Mouse (Mus musculus): ENCODE results near the gene Rab3a. TPM values are rescaled to one million over a fixed set of nuclear protein-coding genes. Genes with fewer than 3 reads are reported as not detected.

The Rab3a gene
- polyA plus RNA-seq, 1 experiment from 2014 or later = 18.9 TPM

- WGBS = 77% methylated on average over 3 of the region's 3 CpGs
- H3K36me3 ChIP-seq (ENCODE audit: control insufficient read depth, insufficient read depth, low read length) = peaks cover 8% of the 10 kb centered on the region
- H3K27ac ChIP-seq (replicated peaks) = no peak overlapping the region
- TF ChIP-seq EP300 (optimal IDR thresholded peaks at IDR 0.05) (no peak), CTCF (IDR thresholded peaks at IDR 0.05; ENCODE audit: low read depth) (no peak)
- no peaks in the 10 kb centered on the region for H3K27me3 ChIP-seq (ENCODE audit: control insufficient read depth, insufficient read depth, low read length)
- no peak overlapping the region for H3K4me3 ChIP-seq (ENCODE audit: low read depth, low read length)
- H3K9me3 ChIP-seq (ENCODE audit: control insufficient read depth, low read length) = no peaks in the 10 kb centered on the region
- no peak for ATAC-seq (ENCODE audit: low FRiP score, low TSS enrichment)
- H3K4me2 ChIP-seq (replicated peaks; ENCODE audit: low read depth) = no peak overlapping the region
- H3K4me1 ChIP-seq (replicated peaks; ENCODE audit: control insufficient read depth, insufficient read depth) = peaks cover 4% of the 10 kb centered on the region; the same call in 1 of the 2 replicates
- H3K9ac ChIP-seq (ENCODE audit: low read length) = 0 out of 2 replicates have a peak overlapping the region, but pooled peaks have one; percentile 4
- DNase-seq (ENCODE audit: low spot score) = no peak
Measured at GRCm38 (mm10) chr8:70787051-70787445, 32.6 kb downstream of the Rab3a start.

DNA sequence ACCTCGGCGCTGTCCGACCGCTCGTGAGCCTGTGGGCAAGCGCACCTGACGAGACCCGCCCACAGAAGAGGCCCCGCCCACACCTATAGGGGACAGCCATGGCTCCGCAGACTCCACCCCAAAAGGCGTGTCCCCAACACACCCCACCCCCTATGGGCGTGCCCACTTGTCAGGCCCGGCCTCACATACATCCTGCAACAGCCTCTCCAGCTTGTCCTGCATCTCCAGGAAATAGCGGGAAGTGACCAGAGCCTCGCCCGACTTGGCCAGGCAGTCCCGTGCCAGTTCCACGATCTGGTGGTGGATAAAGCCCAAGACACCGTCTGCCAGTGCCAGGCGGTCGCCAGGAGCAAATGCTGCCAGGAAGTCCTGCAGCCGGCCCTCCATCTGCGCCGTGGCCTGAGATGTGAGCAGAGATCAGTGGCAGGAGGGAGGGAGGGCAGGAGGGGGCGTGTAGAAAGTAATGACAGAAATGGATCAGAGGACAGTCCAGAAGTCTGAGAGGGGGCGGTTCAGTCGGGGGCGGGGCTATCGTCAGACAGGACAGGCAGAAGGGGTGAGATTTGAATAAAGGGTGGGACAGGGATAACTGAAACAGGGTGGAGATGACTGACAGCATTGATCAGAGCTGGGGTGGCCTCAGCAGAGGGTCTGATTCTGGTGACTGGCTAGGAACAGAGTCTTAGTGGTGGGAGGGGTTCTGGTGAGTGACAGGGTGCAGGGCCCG, 33.6 kb downstream of the Rab3a start:
- no peak overlapping the region for H3K4me3 ChIP-seq (ENCODE audit: low read depth, low read length)
- peak; percentile 35 for ATAC-seq (ENCODE audit: low FRiP score, low TSS enrichment)
- H3K9ac ChIP-seq (ENCODE audit: low read length) = no peak overlapping the region
- 41% methylated on average over 30 of the region's 30 CpGs for WGBS
- peak; percentile 92 for DNase-seq (ENCODE audit: low spot score)
- no peak overlapping the region for H3K4me2 ChIP-seq (replicated peaks; ENCODE audit: low read depth)
- H3K36me3 ChIP-seq (ENCODE audit: control insufficient read depth, insufficient read depth, low read length) = peaks cover 8% of the 10 kb centered on the region
- no peaks in the 10 kb centered on the region for H3K9me3 ChIP-seq (ENCODE audit: control insufficient read depth, low read length)
- TF ChIP-seq EP300 (optimal IDR thresholded peaks at IDR 0.05) (no peak), CTCF (IDR thresholded peaks at IDR 0.05; ENCODE audit: low read depth) (no peak)
- H3K27me3 ChIP-seq (ENCODE audit: control insufficient read depth, insufficient read depth, low read length) = no peaks in the 10 kb centered on the region
- peaks cover 8% of the 10 kb centered on the region; the same call in 1 of the 2 replicates for H3K4me1 ChIP-seq (replicated peaks; ENCODE audit: control insufficient read depth, insufficient read depth)
- no peak overlapping the region for H3K27ac ChIP-seq (replicated peaks)

- Histone ChIP-seq H3K4me1 (replicated peaks; ENCODE audit: control insufficient read depth, insufficient read depth) (peaks cover 8% of the 10 kb centered on the region; the same call in 1 of the 2 replicates), H3K27me3 (ENCODE audit: control insufficient read depth, insufficient read depth, low read length) (no peaks in the 10 kb centered on the region), H3K27ac (replicated peaks) (no peak overlapping the region), H3K4me2 (replicated peaks; ENCODE audit: low read depth) (no peak overlapping the region), H3K36me3 (ENCODE audit: control insufficient read depth, insufficient read depth, low read length) (peaks cover 8% of the 10 kb centered on the region), H3K9ac (ENCODE audit: low read length) (no peak overlapping the region), H3K9me3 (ENCODE audit: control insufficient read depth, low read length) (no peaks in the 10 kb centered on the region), H3K4me3 (ENCODE audit: low read depth, low read length) (no peak overlapping the region)
- DNase-seq (ENCODE audit: low spot score) (no peak), ATAC-seq (ENCODE audit: low FRiP score, low TSS enrichment) (no peak)
- 90% methylated on average over 10 of the region's 10 CpGs for WGBS
- TF ChIP-seq CTCF (IDR thresholded peaks at IDR 0.05; ENCODE audit: low read depth) (no peak), EP300 (optimal IDR thresholded peaks at IDR 0.05) (no peak)
Measured at GRCm38 (mm10) chr8:70789046-70789445, 34.6 kb downstream of the Rab3a start.

DNA sequence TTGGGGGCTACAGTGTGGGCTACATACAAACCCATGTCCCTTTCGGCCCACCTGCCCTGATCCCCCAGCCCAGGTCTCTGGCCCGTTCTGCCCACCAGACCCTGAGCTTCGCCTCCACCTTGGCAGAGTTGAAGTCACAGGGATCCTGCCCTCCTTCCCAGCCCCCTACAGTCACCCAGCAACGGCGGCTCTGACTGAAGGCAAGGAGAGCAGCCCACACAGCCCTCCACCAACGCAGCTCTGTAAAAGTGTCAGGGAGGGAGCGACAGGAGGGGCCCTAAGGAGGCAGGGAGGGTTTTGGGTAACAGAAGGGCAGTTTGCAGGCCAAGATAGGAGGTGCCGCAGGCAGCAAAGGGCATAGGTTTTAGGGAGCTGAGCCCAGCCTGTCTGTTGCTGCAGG, 36.4 kb downstream of the Rab3a start:
- TF ChIP-seq CTCF (IDR thresholded peaks at IDR 0.05; ENCODE audit: low read depth) (no peak), EP300 (optimal IDR thresholded peaks at IDR 0.05) (no peak)
- Histone ChIP-seq H3K27ac (replicated peaks) (no peak overlapping the region; the same call in 1 of the 2 replicates), H3K9ac (ENCODE audit: low read length) (peak overlapping the region; percentile 71), H3K27me3 (ENCODE audit: control insufficient read depth, insufficient read depth, low read length) (no peaks in the 10 kb centered on the region), H3K4me3 (ENCODE audit: low read depth, low read length) (peak overlapping the region; percentile 4; the same call in 1 of the 2 replicates), H3K4me1 (replicated peaks; ENCODE audit: control insufficient read depth, insufficient read depth) (peaks cover 8% of the 10 kb centered on the region; the same call in 1 of the 2 replicates), H3K9me3 (ENCODE audit: control insufficient read depth, low read length) (no peaks in the 10 kb centered on the region), H3K36me3 (ENCODE audit: control insufficient read depth, insufficient read depth, low read length) (peaks cover 5% of the 10 kb centered on the region), H3K4me2 (replicated peaks; ENCODE audit: low read depth) (peak overlapping the region; percentile 60)
- WGBS = 48% methylated on average over 8 of the region's 8 CpGs
- ATAC-seq (ENCODE audit: low FRiP score, low TSS enrichment) (no peak), DNase-seq (ENCODE audit: low spot score) (no peak)

DNA sequence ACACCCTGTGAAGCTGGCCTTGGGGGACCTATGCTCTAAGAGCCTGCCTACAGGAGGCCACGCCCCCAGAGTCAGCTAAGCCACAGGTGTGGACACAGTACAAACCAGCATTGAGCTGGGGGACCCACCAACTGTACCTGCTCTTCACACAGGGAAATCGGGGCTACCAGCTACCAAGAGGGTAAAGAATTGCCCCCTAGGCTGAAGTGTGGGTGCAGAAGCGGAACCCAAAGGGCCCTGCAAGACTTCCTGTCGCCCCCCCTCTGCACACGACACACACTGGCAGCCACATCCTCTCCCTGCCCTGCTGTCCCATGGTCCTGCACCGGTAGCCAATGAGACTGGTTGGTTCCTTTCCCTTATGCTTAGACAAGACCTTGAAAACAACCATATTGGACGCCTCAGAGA, 36.8 kb downstream of the Rab3a start:
- no peak overlapping the region; the same call in 1 of the 2 replicates for H3K27ac ChIP-seq (replicated peaks)

More for the DNA sequence above, 36.8 kb downstream of the Rab3a start:
- no peak for TF ChIP-seq CTCF (IDR thresholded peaks at IDR 0.05; ENCODE audit: low read depth)
- TF ChIP-seq EP300 (optimal IDR thresholded peaks at IDR 0.05) = no peak
- Histone ChIP-seq H3K36me3 (ENCODE audit: control insufficient read depth, insufficient read depth, low read length) (peaks cover 3% of the 10 kb centered on the region), H3K27me3 (ENCODE audit: control insufficient read depth, insufficient read depth, low read length) (no peaks in the 10 kb centered on the region), H3K4me2 (replicated peaks; ENCODE audit: low read depth) (peak overlapping the region; percentile 60), H3K9ac (ENCODE audit: low read length) (peak overlapping the region; percentile 71), H3K4me3 (ENCODE audit: low read depth, low read length) (peak overlapping the region; percentile 50), H3K9me3 (ENCODE audit: control insufficient read depth, low read length) (no peaks in the 10 kb centered on the region), H3K4me1 (replicated peaks; ENCODE audit: control insufficient read depth, insufficient read depth) (peaks cover 8% of the 10 kb centered on the region; the same call in 1 of the 2 replicates)
- ATAC-seq (ENCODE audit: low FRiP score, low TSS enrichment) (no peak; the same call in 1 of the 2 replicates), DNase-seq (ENCODE audit: low spot score) (peak; percentile 71)
- 43% methylated on average over 7 of the region's 7 CpGs for WGBS

Data from stomach, postnatal 0 days (tissue).